Mouse (Mus musculus) erythroblast, embryonic 14.5 days (primary cell): ENCODE results near the gene Atp2b2.

Experiments used
- GATA1 ChIP-seq: IDR thresholded peaks from 2 replicates; pipeline ENCODE4 v1.6.1; 2012; ENCODE audit warnings: low read length, inconsistent platforms, mixed read lengths
- TAL1 ChIP-seq: IDR thresholded peaks from 3 replicates; pipeline ENCODE4 v1.6.1; 2012; ENCODE audit warnings: low read length, inconsistent platforms, mixed read lengths

DNA sequence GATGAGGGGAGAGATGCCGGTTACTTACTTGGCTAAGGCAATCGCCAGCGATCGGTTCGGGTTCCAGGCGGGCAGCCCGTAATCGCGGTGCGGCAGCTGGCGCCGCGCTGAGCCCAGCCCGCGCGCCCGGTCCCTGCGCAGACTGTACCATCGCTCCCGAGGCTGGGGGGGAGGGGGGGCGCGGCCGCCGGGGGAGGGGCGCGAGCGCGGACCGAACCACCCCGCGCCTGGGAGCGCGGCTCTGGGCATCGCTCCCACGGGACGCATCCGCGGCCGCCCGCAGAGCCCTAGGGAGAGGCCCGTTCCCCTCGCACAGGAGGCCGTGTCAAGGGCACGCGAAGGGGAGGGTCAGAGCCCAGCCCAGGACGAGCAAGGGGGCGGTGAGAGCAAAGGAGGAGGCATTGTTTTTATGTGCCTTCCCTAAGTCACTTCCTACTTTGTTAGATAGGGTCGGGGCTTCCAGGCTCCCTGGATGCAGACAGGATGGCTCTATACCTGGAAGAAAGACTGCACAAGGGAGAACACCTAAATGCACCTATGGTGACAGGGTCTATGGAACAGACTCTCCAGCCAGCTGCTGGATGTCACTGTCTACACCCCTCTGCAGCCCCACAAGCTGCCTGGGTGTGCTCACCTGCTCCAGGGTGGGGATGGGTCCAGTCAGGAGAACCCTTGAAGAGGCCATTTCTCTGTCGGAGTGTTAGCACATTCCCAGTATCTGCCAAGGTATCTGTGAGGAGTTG is 151.0 kb downstream of the Atp2b2 start:
- TF ChIP-seq GATA1 (no peak), TAL1 (no peak)
